Mouse (Mus musculus) MEL (cell line): ENCODE measurements around the gene Cd101. TPM values are rescaled to one million over a fixed set of nuclear protein-coding genes. Genes with fewer than 3 reads are reported as not detected.

Experiments used
- DNase-seq: peaks from one replicate; pipeline ENCODE4 v3.0.0; 2011; ENCODE audit warnings: low read depth, low spot score
- H3K27ac ChIP-seq: 2 replicates; pipeline ENCODE4 v1.5.1; 2012; ENCODE audit warnings: low read depth, mild to moderate bottlenecking, control low read depth, low read length, moderate library complexity; ENCODE audit not compliant: control insufficient read depth
- H3K27me3 ChIP-seq, 2 experiments: fragments of 150-350 bp in 1 of 2; sonication (generic) in 1 of 2; 2 replicates each; pipeline ENCODE4 v1.6.1; 2012; ENCODE audit warnings: low read length in 2 of 2, mild to moderate bottlenecking in 2 of 2, improper control_type of control experiment in 1 of 2, moderate library complexity in 1 of 2; ENCODE audit not compliant: insufficient read depth in 2 of 2, control insufficient read depth in 1 of 2
- H3K36me3 ChIP-seq, 2 experiments: 2 replicates each; pipeline ENCODE4 v1.6.1; 2012 to 2014; ENCODE audit warnings: low read length in 2 of 2, improper control_type of control experiment in 1 of 2, inconsistent platforms in 1 of 2, mild to moderate bottlenecking in 1 of 2; ENCODE audit not compliant: insufficient read depth in 2 of 2, control insufficient read depth in 1 of 2
- H3K4me1 ChIP-seq, 2 experiments: fragments of 150-350 bp in 1 of 2; sonication (generic) in 1 of 2; 2 replicates each; pipeline ENCODE4 v1.6.1; 2012; ENCODE audit warnings: low read length in 2 of 2, improper control_type of control experiment in 1 of 2, mild to moderate bottlenecking in 1 of 2; ENCODE audit not compliant: insufficient read depth in 2 of 2, control insufficient read depth in 1 of 2
- H3K4me3 ChIP-seq, 2 experiments: fragments of 150-350 bp in 1 of 2; sonication (generic) in 1 of 2; 2 replicates each; pipeline ENCODE4 v1.5.1; 2012; ENCODE audit warnings: low read depth in 2 of 2, low read length in 2 of 2, mild to moderate bottlenecking in 2 of 2, moderate library complexity in 2 of 2, control low read depth in 1 of 2, improper control_type of control experiment in 1 of 2; ENCODE audit not compliant: control insufficient read depth in 1 of 2, insufficient read depth in 1 of 2
- H3K79me2 ChIP-seq: 2 replicates; pipeline ENCODE4 v1.6.1; 2012; ENCODE audit warnings: mild to moderate bottlenecking, low read length, moderate library complexity; ENCODE audit not compliant: control insufficient read depth, poor library complexity, insufficient read depth
- H3K9ac ChIP-seq: 2 replicates; pipeline ENCODE4 v1.6.1; 2012; ENCODE audit warnings: low read depth, mild to moderate bottlenecking, control low read depth, low read length, moderate library complexity; ENCODE audit not compliant: control insufficient read depth, poor library complexity, severe bottlenecking
- H3K9me3 ChIP-seq: fragments of 150-350 bp; sonication (generic); replicated peaks from 2 replicates; pipeline ENCODE4 v1.6.1; 2012; ENCODE audit warnings: mild to moderate bottlenecking, low read length, improper control_type of control experiment, moderate library complexity; ENCODE audit not compliant: insufficient read depth
- BHLHE40 ChIP-seq: IDR thresholded peaks from 2 replicates; pipeline ENCODE4 v1.6.1; 2012; ENCODE audit warnings: low read depth, mild to moderate bottlenecking, inconsistent platforms, low read length, improper control_type of control experiment, borderline replicate concordance
- CHD1 ChIP-seq: IDR thresholded peaks from 2 replicates; pipeline ENCODE4 v1.6.1; 2012; ENCODE audit warnings: low read depth, mild to moderate bottlenecking, inconsistent platforms, low read length, improper control_type of control experiment
- EP300 ChIP-seq, 2 experiments: IDR thresholded peaks; 2 replicates each; pipeline ENCODE4 v1.6.1; 2011; ENCODE audit warnings: improper control_type of control experiment in 2 of 2, low read length in 2 of 2, low read depth in 1 of 2, mild to moderate bottlenecking in 1 of 2
- ETS1 ChIP-seq: IDR thresholded peaks from 2 replicates; pipeline ENCODE4 v1.6.1; 2012; ENCODE audit warnings: low read depth, mild to moderate bottlenecking, inconsistent platforms, low read length, improper control_type of control experiment, moderate library complexity
- JUND ChIP-seq: IDR thresholded peaks from 2 replicates; pipeline ENCODE4 v1.6.1; 2011; ENCODE audit warnings: low read depth, mild to moderate bottlenecking, improper control_type of control experiment, low read length
- KAT2A ChIP-seq: conservative IDR thresholded peaks from 2 replicates; pipeline ENCODE4 v1.6.1; 2012; ENCODE audit warnings: low read depth, low read length, improper control_type of control experiment, inconsistent platforms
- MAFK ChIP-seq: IDR thresholded peaks from 2 replicates; pipeline ENCODE4 v1.6.1; 2011; ENCODE audit warnings: low read depth, mild to moderate bottlenecking, low read length, improper control_type of control experiment, borderline replicate concordance
- MAZ ChIP-seq: IDR thresholded peaks from 2 replicates; pipeline ENCODE4 v1.6.1; 2012; ENCODE audit warnings: low read depth, mild to moderate bottlenecking, inconsistent platforms, low read length, improper control_type of control experiment
- MYC ChIP-seq: IDR thresholded peaks from 2 replicates; pipeline ENCODE4 v1.6.1; 2011; ENCODE audit warnings: low read depth, mild to moderate bottlenecking, low read length, improper control_type of control experiment, moderate library complexity
- NELFE ChIP-seq: IDR thresholded peaks from 2 replicates; pipeline ENCODE4 v1.6.1; 2011; ENCODE audit warnings: low read depth, low read length, improper control_type of control experiment
- POLR2A ChIP-seq, 2 experiments: IDR thresholded peaks; 2 replicates each; pipeline ENCODE4 v1.6.1; 2011 to 2012; ENCODE audit warnings: low read length in 2 of 2, mild to moderate bottlenecking in 2 of 2, control low read depth in 1 of 2, improper control_type of control experiment in 1 of 2, low read depth in 1 of 2, moderate library complexity in 1 of 2; ENCODE audit not compliant: control insufficient read depth in 1 of 2, insufficient read depth in 1 of 2, poor library complexity in 1 of 2
- POLR2AphosphoS2 ChIP-seq: IDR thresholded peaks from 2 replicates; pipeline ENCODE4 v1.6.1; 2011; ENCODE audit warnings: low read length, improper control_type of control experiment
- RAD21 ChIP-seq: IDR thresholded peaks from 2 replicates; pipeline ENCODE4 v1.6.1; 2011; ENCODE audit warnings: mild to moderate bottlenecking, low read depth, low read length, improper control_type of control experiment
- SIN3A ChIP-seq: IDR thresholded peaks from 2 replicates; pipeline ENCODE4 v1.6.1; 2012; ENCODE audit warnings: low read length, improper control_type of control experiment, inconsistent platforms
- SMC3 ChIP-seq: IDR thresholded peaks from 2 replicates; pipeline ENCODE4 v1.6.1; 2011; ENCODE audit warnings: low read depth, low read length, improper control_type of control experiment
- TBP ChIP-seq: IDR thresholded peaks from 2 replicates; pipeline ENCODE4 v1.8.0; 2011; ENCODE audit warnings: low read depth, low read length, improper control_type of control experiment
- TCF12 ChIP-seq: IDR thresholded peaks from 2 replicates; pipeline ENCODE4 v1.6.1; 2014; ENCODE audit warnings: low read depth, mild to moderate bottlenecking, inconsistent platforms, low read length, improper control_type of control experiment, moderate library complexity
- USF1 ChIP-seq: IDR thresholded peaks from 2 replicates; pipeline ENCODE4 v1.6.1; 2014; ENCODE audit warnings: low read depth, mild to moderate bottlenecking, inconsistent platforms, low read length, improper control_type of control experiment, moderate library complexity
- USF2 ChIP-seq, 2 experiments: IDR thresholded peaks; 2 replicates each; pipeline ENCODE4 v1.6.1; 2011 to 2012; ENCODE audit warnings: improper control_type of control experiment in 2 of 2, low read length in 2 of 2, borderline replicate concordance in 1 of 2, inconsistent platforms in 1 of 2, low read depth in 1 of 2, mild to moderate bottlenecking in 1 of 2; ENCODE audit not compliant: insufficient read depth in 1 of 2
- ZC3H11A ChIP-seq: IDR thresholded peaks from 2 replicates; pipeline ENCODE4 v1.6.1; 2012; ENCODE audit warnings: low read depth, mild to moderate bottlenecking, inconsistent platforms, low read length, improper control_type of control experiment
- ZKSCAN1 ChIP-seq: IDR thresholded peaks from 2 replicates; pipeline ENCODE4 v1.6.1; 2012; ENCODE audit warnings: low read depth, mild to moderate bottlenecking, inconsistent platforms, low read length, improper control_type of control experiment, moderate library complexity
- ZMIZ1 ChIP-seq: IDR thresholded peaks from 2 replicates; pipeline ENCODE4 v1.6.1; 2012; ENCODE audit warnings: low read depth, mild to moderate bottlenecking, inconsistent platforms, low read length, improper control_type of control experiment, moderate library complexity
- polyA plus RNA-seq, 2 experiments: library from polyadenylated mRNA; stranded (reverse) in 1 of 2; unstranded in 1 of 2; fragments of >175 nt in 1 of 2; fragments of >200 nt in 1 of 2; gene quantifications; 2 replicates each; pipeline versions ENCODE4 v1.2.1 to v1.2.4; 2012; ENCODE audit warnings: low replicate concordance in 2 of 2, low read depth in 1 of 2; ENCODE audit not compliant: insufficient read length in 2 of 2, insufficient read depth in 1 of 2, missing spikeins in 1 of 2
- total RNA-seq: library from RNA; depleted of rRNA; stranded (reverse); fragments of 300-350 nt; gene quantifications from 2 replicates; pipeline ENCODE4 v1.2.3, GENCODE M21; 2012

The Cd101 gene
- total and polyA plus RNA-seq, 3 experiments = not detected

DNA sequence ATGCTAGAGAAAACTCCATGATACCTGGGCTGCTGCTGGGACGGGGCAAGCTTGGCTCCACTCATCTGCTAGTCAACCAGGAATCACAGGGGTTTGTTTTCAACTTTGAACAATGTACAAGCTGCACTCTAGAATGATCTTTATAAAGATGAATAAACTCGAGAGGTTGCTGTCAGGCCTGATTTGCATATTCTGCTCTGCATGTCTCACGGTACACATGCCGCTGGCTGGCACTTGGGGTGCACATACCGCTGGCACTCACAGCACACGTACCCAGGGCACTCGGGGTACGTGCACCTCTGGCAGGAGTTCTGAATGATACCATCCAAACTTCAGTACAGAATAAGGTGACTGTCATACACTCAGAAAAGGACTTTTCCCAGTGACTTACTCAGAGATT lies 16.8 kb downstream of the Cd101 start:
- no peaks in the 10 kb centered on the region for H3K27me3 ChIP-seq
- no peak overlapping the region for H3K4me3 ChIP-seq
- TF ChIP-seq POLR2A (IDR thresholded peaks at IDR 0.05; ENCODE audit: control insufficient read depth in 1 of 2, insufficient read depth in 1 of 2, low read depth in 1 of 2, low read length in 2 of 2, poor library complexity in 1 of 2) = no peak
- TF ChIP-seq EP300 (IDR thresholded peaks at IDR 0.05; ENCODE audit: low read depth in 1 of 2, low read length in 2 of 2) = no peak
- no peak for TF ChIP-seq ZKSCAN1
- no peak for TF ChIP-seq MAFK
- no peak for TF ChIP-seq POLR2AphosphoS2
- TF ChIP-seq ZMIZ1 = no peak
- DNase-seq = no peak
- no peak overlapping the region for H3K27ac ChIP-seq
- H3K36me3 ChIP-seq = peaks cover 0 to under 1% of the 10 kb centered on the region in 2 experiments; a peak in 2 of 4 replicates
- peaks cover 0 to 5% of the 10 kb centered on the region in 2 experiments; a peak in 1 of 4 replicates for H3K4me1 ChIP-seq
- H3K79me2 ChIP-seq = no peaks in the 10 kb centered on the region
- no peak overlapping the region for H3K9ac ChIP-seq
- H3K9me3 ChIP-seq = no peaks in the 10 kb centered on the region

DNA sequence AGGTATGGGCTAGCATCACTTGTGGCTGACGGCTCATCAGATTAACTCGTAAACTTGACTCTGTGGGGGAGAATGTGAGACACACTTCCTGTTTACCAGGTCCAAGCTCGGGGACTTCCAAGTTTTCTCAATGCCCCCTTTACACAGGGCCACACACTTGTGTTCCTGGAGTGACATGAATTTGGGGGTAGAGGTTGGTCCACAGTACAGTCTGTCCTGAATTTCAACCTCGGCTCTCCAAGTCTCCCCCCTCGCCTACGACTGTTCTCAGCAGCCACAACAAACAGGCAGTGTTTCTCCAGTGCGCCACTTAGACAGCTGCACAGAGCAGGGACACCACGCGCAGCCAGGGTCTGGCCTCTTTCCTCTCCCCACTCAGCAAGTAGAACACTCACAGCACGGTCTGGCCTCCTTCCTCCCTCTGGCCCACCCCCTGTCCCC lies 17.2 kb downstream of the Cd101 start:
- no peak overlapping the region for H3K4me3 ChIP-seq
- DNase-seq = no peak
- H3K9ac ChIP-seq = no peak overlapping the region
- H3K9me3 ChIP-seq = no peaks in the 10 kb centered on the region
- H3K79me2 ChIP-seq = no peaks in the 10 kb centered on the region
- H3K27ac ChIP-seq = no peak overlapping the region
- peaks cover 0 to 5% of the 10 kb centered on the region in 2 experiments; a peak in 1 of 4 replicates for H3K4me1 ChIP-seq
- no peaks in the 10 kb centered on the region for H3K27me3 ChIP-seq
- TF ChIP-seq JUND (no peak), RAD21 (no peak), POLR2A (IDR thresholded peaks at IDR 0.05; ENCODE audit: control insufficient read depth in 1 of 2, insufficient read depth in 1 of 2, low read depth in 1 of 2, low read length in 2 of 2, poor library complexity in 1 of 2) (no peak), MAZ (no peak), TBP (no peak), USF2 (IDR thresholded peaks at IDR 0.05; ENCODE audit: borderline replicate concordance in 1 of 2, insufficient read depth in 1 of 2, low read depth in 1 of 2, low read length in 2 of 2) (no peak), CHD1 (no peak), MAFK (no peak), ZC3H11A (no peak), SMC3 (no peak), POLR2AphosphoS2 (no peak), USF1 (no peak), ETS1 (no peak), BHLHE40 (no peak), SIN3A (no peak), NELFE (no peak), KAT2A (no peak), MYC (no peak), EP300 (IDR thresholded peaks at IDR 0.05; ENCODE audit: low read depth in 1 of 2, low read length in 2 of 2) (no peak), TCF12 (no peak)
- H3K36me3 ChIP-seq = peaks cover 0 to 4% of the 10 kb centered on the region in 2 experiments; a peak in 2 of 4 replicates
